Mouse (Mus musculus): ENCODE data around the gene Lrguk. TPM values are rescaled to one million over a fixed set of nuclear protein-coding genes. Genes with fewer than 3 reads are reported as not detected.

The Lrguk gene
- total RNA-seq, 2 experiments from 2014 or later, result 3.0 to 3.6 TPM

- no peak for DNase-seq (ENCODE audit: low spot score in 2 of 2)
- intact Hi-C loops (cut with DNase I), result no loop called here
Measured at GRCm38 (mm10) chr6:34168834-34169233, 139.6 kb downstream of the Lrguk start.

- no peak for DNase-seq (ENCODE audit: low spot score in 2 of 2)
Measured at GRCm38 (mm10) chr6:34170844-34171494, 141.7 kb downstream of the Lrguk start.

DNA sequence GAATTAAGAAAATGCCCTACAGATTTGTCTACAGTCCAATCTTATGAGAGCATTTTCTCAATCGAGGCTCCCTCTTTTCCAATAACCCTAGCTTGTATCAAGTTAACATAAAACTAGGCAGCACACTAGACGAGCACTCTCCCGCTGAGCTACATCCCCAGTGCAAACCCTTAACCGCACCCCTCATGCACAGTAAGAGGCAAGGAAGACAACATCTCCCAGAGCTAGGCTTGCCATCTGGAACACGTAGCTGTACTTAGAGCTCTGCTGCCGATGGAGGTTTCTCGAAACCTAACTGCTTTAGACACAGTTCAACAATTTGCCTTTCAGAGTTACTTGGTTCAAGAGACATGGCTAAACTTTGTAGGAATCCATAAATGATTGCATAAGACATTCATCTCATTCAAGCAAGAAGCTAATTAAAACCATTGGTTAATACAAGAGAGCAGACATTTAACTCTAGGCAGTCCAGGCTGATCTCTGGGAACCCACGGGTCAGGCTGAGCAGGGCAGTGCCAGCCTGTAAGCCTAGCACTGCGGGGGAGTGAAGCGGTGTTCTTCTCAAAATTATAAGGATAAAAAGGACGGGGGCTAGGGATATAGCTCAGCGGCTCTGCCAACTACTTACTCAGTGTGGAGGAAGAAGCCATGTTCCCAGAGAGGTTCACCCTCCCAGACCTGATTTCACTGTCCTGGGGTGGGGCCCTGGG, 142.7 kb downstream of the Lrguk start:
- DNase-seq (ENCODE audit: low spot score in 2 of 2), result no peak
- intact Hi-C loops (cut with DNase I), result no loop called here

More at GRCm38 (mm10) chr6:34170844-34171494, 141.7 kb downstream of the Lrguk start:
- intact Hi-C loops (cut with DNase I), result no loop called here

DNA sequence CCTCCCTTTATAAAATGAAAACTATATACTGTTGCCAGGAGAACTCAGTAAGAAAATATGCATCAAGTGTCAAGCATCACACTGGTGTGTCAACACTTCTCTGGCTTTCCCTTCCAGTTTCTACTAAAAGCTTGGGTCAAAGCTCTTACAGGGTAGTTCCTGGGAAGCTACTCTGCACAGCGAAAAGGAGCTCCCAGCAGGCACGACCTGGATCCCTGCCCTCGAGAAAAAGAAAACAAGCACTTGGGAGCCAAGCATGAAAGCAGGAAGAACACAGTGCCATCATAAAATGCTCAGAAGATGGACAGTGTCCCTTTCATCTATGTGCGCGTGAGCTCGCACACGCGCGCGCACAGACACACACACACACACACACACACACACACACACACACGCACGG, 144.0 kb downstream of the Lrguk start:
- intact Hi-C loops (cut with DNase I), result no loop called here
- DNase-seq (ENCODE audit: low spot score in 2 of 2), result no peak

- intact Hi-C loops (cut with DNase I), result no loop called here
- no peak for DNase-seq (ENCODE audit: low spot score in 2 of 2)
Measured at GRCm38 (mm10) chr6:34174715-34175114, 145.5 kb downstream of the Lrguk start.

- intact Hi-C loops (cut with DNase I), result no loop called here
- no peak for DNase-seq (ENCODE audit: low spot score in 2 of 2)
Measured at GRCm38 (mm10) chr6:34176111-34176863, 147.0 kb downstream of the Lrguk start.

DNA sequence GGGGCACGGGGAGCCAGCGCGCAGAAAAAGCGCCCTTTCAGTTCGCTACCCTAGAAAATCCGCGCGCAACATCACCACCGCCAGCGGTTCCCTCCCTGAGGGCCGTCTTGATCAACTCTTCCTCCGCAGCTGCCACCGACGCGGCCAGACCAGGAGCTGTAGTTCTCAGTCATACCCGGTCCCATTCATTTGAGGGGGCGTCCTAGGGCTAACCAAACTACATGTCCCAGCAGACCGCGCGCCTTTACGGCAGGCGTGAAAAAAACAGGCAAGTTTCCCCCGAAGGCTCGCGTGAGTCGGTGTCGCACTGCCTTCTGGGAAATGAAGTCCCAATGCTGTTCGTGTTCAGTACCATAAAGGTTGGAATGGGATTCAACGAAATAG, 147.6 kb downstream of the Lrguk start, which contains the start of gene Slc35b4:
Gene Slc35b4 (minus strand): TSS at position 248 of the 384 bp plus-strand sequence.
- peak; percentile 95 to 98 for DNase-seq (ENCODE audit: low spot score in 2 of 2)
- intact Hi-C loops (cut with DNase I), result no loop called here

GRCm38 (mm10) chr6:34179007-34179406, 149.8 kb downstream of the Lrguk start:
- intact Hi-C loops (cut with DNase I), result no loop called here
- no peak for DNase-seq (ENCODE audit: low spot score in 2 of 2)

- intact Hi-C loops (cut with DNase I), result no loop called here
- no peak for DNase-seq (ENCODE audit: low spot score in 2 of 2)
Measured at GRCm38 (mm10) chr6:34179911-34180310, 150.7 kb downstream of the Lrguk start.

DNA sequence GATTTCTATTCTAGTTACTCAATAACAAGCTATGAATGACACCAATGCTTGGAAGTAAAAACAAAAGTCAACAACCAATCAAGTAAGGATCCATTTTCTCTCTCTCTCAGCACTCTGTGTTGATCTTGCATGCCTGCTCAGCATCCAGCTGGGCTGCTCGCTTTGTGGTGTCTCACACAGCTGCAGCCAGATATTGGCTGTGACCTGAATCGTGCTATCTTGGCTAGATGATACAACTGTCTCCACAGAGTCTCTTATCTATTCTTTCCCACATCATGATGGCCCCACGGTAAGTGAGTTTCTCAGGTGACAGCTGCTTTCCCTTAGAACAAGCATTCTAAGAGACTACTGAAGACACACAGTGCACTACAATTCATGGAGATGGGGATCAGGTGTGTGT, 152.7 kb downstream of the Lrguk start:
- intact Hi-C loops (cut with DNase I), result no loop called here

DNA sequence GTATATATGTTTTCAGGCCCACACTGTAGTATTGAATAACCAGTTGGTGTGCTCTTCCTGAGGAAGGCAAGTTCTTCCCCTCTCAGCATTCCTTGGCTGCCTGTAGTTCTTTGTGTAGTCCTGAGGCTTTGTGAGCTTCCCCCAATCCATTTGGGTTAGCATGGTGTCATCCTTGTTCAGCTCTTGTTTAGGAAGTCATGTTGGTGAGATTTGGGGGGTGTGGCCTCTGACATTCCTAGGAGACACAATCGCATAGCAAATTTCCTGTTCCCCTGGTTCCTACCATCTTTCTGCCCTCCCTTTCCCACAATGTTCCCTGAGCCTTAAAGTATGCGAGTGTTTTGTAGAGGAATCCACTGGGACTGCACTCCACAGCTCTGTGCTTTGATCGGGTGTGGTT, 154.1 kb downstream of the Lrguk start:
- intact Hi-C loops (cut with DNase I), result no loop called here

More for the DNA sequence above, 152.7 kb downstream of the Lrguk start:
- DNase-seq (ENCODE audit: low spot score in 2 of 2), result no peak

More for the DNA sequence above, 154.1 kb downstream of the Lrguk start:
- no peak for DNase-seq (ENCODE audit: low spot score in 2 of 2)

Other genes starting within 250 kb of the Lrguk start
- gene Slc35b4, start 147.7 kb downstream of the Lrguk start, total RNA-seq (2021), result 10 to 100 TPM; 54.7 to 64.1 TPM

Data from left cerebral cortex, postnatal 25 days (tissue).